ENCODE assay signal across 21 mouse cellular contexts in the genomic region with DNA sequence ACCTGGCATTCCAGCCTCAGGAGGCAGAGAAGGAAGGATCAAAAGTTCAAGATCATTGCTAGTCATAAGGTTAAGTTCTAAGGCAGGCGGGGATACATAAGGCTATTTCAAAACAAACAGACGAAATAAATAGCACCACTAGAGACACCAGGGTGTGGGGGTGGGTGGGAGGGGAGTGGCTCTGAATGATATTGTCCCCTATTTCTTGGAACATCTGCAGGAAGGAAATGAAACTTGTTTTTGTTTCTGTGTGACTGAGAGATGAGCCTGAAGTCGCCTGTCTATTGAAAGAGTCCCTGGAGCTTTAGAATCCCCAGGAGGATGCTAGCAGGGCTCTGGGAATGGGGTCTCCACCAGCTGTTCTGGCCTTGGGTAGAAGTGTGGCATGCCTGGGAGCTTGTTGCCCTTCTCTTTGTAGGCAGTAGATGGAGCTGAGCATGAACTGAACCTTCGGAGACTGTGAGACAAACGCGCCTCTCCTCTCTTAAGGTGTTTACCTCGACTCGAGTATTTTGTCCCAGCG. TPM values are rescaled to one million over a fixed set of nuclear protein-coding genes. Genes with fewer than 3 reads are reported as not detected.
DNase-seq lines count a peak whose midpoint lies in the region; ATAC-seq and TF ChIP-seq lines count a peak whose summit lies in the region.
"Had no signal": no experiment of that assay in that cellular context is flagged by ENCODE, and none has a peak within 500 bp of the region (broad histone marks: within the 10 kb centered on the region; RNA-seq: fewer than 3 reads in every experiment).

No protein-coding gene starts in this region.

- no peak overlapping the region for H3K9ac ChIP-seq in heart, embryonic 16.5 days (ENCODE audit: low read length)
- no peak overlapping the region for H3K9ac ChIP-seq in midbrain, postnatal 0 days (replicated peaks; ENCODE audit: low read length, poor library complexity, severe bottlenecking)
- no peak overlapping the region for H3K9ac ChIP-seq in midbrain, embryonic 16.5 days (ENCODE audit: low read depth, low read length)
- no peak overlapping the region for H3K9ac ChIP-seq in midbrain, embryonic 14.5 days (replicated peaks; ENCODE audit: low read length)
- H3K9ac ChIP-seq: embryonic facial prominence, embryonic 15.5 days; heart, embryonic 15.5 days; limb, embryonic 12.5 days; liver, embryonic 13.5 days; midbrain, embryonic 15.5 days had no signal

- peaks cover 4% of the 10 kb centered on the region; the same call in 1 of the 2 replicates for H3K4me1 ChIP-seq in heart, embryonic 16.5 days (ENCODE audit: control insufficient read depth, insufficient read depth, low read length)
- no peaks in the 10 kb centered on the region for H3K4me1 ChIP-seq in midbrain, postnatal 0 days (ENCODE audit: insufficient read depth, low read length)
- H3K4me1 ChIP-seq in midbrain, embryonic 16.5 days (ENCODE audit: control insufficient read depth, insufficient read depth, low read length) = 0 out of 2 replicates have a peak, but pooled peaks cover 3% of the 10 kb centered on the region
- H3K4me1 ChIP-seq in midbrain, embryonic 14.5 days (ENCODE audit: control insufficient read depth, insufficient read depth, low read length) = no peaks in the 10 kb centered on the region; the same call in 1 of the 2 replicates
- H3K4me1 ChIP-seq: liver, embryonic 13.5 days had no signal

- no peaks in the 10 kb centered on the region for H3K9me3 ChIP-seq in heart, embryonic 16.5 days (replicated peaks; ENCODE audit: control insufficient read depth, low read length)
- no peaks in the 10 kb centered on the region for H3K9me3 ChIP-seq in midbrain, postnatal 0 days (ENCODE audit: low read length)
- no peaks in the 10 kb centered on the region for H3K9me3 ChIP-seq in midbrain, embryonic 16.5 days (replicated peaks; ENCODE audit: control insufficient read depth, low read length, poor library complexity, severe bottlenecking)
- no peaks in the 10 kb centered on the region for H3K9me3 ChIP-seq in midbrain, embryonic 14.5 days (ENCODE audit: control insufficient read depth, low read length)
- H3K9me3 ChIP-seq: embryonic facial prominence, embryonic 15.5 days; heart, embryonic 15.5 days; limb, embryonic 12.5 days; liver, embryonic 13.5 days; midbrain, embryonic 15.5 days had no signal

- no peak overlapping the region for H3K27ac ChIP-seq in heart, embryonic 16.5 days (ENCODE audit: low read length)
- no peak overlapping the region for H3K27ac ChIP-seq in layer of hippocampus, adult 2 months
- no peak overlapping the region for H3K27ac ChIP-seq in midbrain, postnatal 0 days (ENCODE audit: low read depth, low read length)
- H3K27ac ChIP-seq in midbrain, embryonic 16.5 days (ENCODE audit: low read length) = no peak overlapping the region
- H3K27ac ChIP-seq in midbrain, embryonic 14.5 days (replicated peaks; ENCODE audit: low read depth, low read length) = no peak overlapping the region
- H3K27ac ChIP-seq: embryonic facial prominence, embryonic 15.5 days; limb, embryonic 12.5 days; liver, embryonic 13.5 days; midbrain, embryonic 15.5 days had no signal

- peak; percentile 28 for TF ChIP-seq CTCF in layer of hippocampus, adult 2 months (conservative IDR thresholded peaks at IDR 0.05)
- TF ChIP-seq CTCF in midbrain, postnatal 0 days (IDR thresholded peaks at IDR 0.05) = 0 out of 2 replicates have a peak, but pooled peaks have one; percentile 11

- ATAC-seq in heart, embryonic 16.5 days (replicated peaks; ENCODE audit: extremely low read depth, insufficient read depth, low FRiP score) = 0 out of 2 replicates have a peak, but pooled peaks have one; percentile 18
- ATAC-seq in midbrain, postnatal 0 days (ENCODE audit: low FRiP score) = no peak
- no peak for ATAC-seq in midbrain, embryonic 16.5 days
- no peak for ATAC-seq in midbrain, embryonic 14.5 days (ENCODE audit: low FRiP score, low TSS enrichment)
- ATAC-seq: forebrain, embryonic 16.5 days; inflammation-experienced regulatory T-cells, adult 6 months; midbrain, embryonic 15.5 days had no signal

- intact Hi-C loops in heart, postnatal 36 days (cut with DNase I) = no loop called here

- 73% methylated on average over 9 of the region's 9 CpGs for WGBS in heart, embryonic 16.5 days
- 87% methylated on average over 9 of the region's 9 CpGs for WGBS in midbrain, postnatal 0 days
- WGBS in midbrain, embryonic 16.5 days = 85% methylated on average over 9 of the region's 9 CpGs
- WGBS in midbrain, embryonic 14.5 days = 87% methylated on average over 9 of the region's 9 CpGs

- DNase-seq in heart, postnatal 36 days = no peak
- no peak for DNase-seq in layer of hippocampus, adult 2 months (ENCODE audit: low spot score in 2 of 2)
- DNase-seq in layer of hippocampus, adult 18-20 months (ENCODE audit: low spot score in 2 of 2) = no peak
- DNase-seq in midbrain, postnatal 0 days (ENCODE audit: low spot score) = no peak
- DNase-seq in cerebellum, adult 8-10 months = no peak
- no peak for DNase-seq in midbrain, embryonic 14.5 days
- DNase-seq: cerebellum, adult 18-20 months; cerebellum, postnatal 36 days; gastrocnemius, postnatal 25 days; kidney, postnatal 25 days; liver, embryonic 13.5 days; retina, postnatal 1 day; thymus, postnatal 36 days had no signal

- no peak overlapping the region for H3K4me2 ChIP-seq in heart, embryonic 16.5 days (ENCODE audit: low read depth, low read length)
- no peak overlapping the region for H3K4me2 ChIP-seq in midbrain, postnatal 0 days (ENCODE audit: low read depth, low read length, poor library complexity, severe bottlenecking)
- H3K4me2 ChIP-seq in midbrain, embryonic 16.5 days (ENCODE audit: low read length) = no peak overlapping the region
- no peak overlapping the region for H3K4me2 ChIP-seq in midbrain, embryonic 14.5 days (ENCODE audit: low read length)
- H3K4me2 ChIP-seq: embryonic facial prominence, embryonic 15.5 days; heart, embryonic 15.5 days; limb, embryonic 12.5 days; liver, embryonic 13.5 days; midbrain, embryonic 15.5 days had no signal

- H3K27me3 ChIP-seq in heart, embryonic 16.5 days (ENCODE audit: control insufficient read depth, insufficient read depth, low read length) = no peaks in the 10 kb centered on the region
- H3K27me3 ChIP-seq in midbrain, postnatal 0 days (ENCODE audit: insufficient read depth, low read length) = no peaks in the 10 kb centered on the region
- no peaks in the 10 kb centered on the region for H3K27me3 ChIP-seq in midbrain, embryonic 16.5 days (ENCODE audit: control insufficient read depth, insufficient read depth, low read depth, low read length)
- H3K27me3 ChIP-seq in midbrain, embryonic 14.5 days (ENCODE audit: control insufficient read depth, insufficient read depth, low read length) = no peaks in the 10 kb centered on the region
- H3K27me3 ChIP-seq: embryonic facial prominence, embryonic 15.5 days; heart, embryonic 15.5 days; limb, embryonic 12.5 days; liver, embryonic 13.5 days; midbrain, embryonic 15.5 days had no signal

- no peak overlapping the region for H3K4me3 ChIP-seq in heart, embryonic 16.5 days (ENCODE audit: low read length)
- H3K4me3 ChIP-seq in layer of hippocampus, adult 2 months = no peak overlapping the region
- H3K4me3 ChIP-seq in midbrain, postnatal 0 days (ENCODE audit: low read depth, low read length) = no peak overlapping the region
- no peak overlapping the region for H3K4me3 ChIP-seq in midbrain, embryonic 16.5 days (ENCODE audit: low read depth, low read length)
- no peak overlapping the region for H3K4me3 ChIP-seq in midbrain, embryonic 14.5 days (replicated peaks; ENCODE audit: low read depth, low read length)
- H3K4me3 ChIP-seq: embryonic facial prominence, embryonic 15.5 days; heart, embryonic 15.5 days; limb, embryonic 12.5 days; liver, embryonic 13.5 days; midbrain, embryonic 15.5 days had no signal

- H3K36me3 ChIP-seq in heart, embryonic 16.5 days (ENCODE audit: control insufficient read depth, insufficient read depth) = no peaks in the 10 kb centered on the region
- no peaks in the 10 kb centered on the region for H3K36me3 ChIP-seq in midbrain, postnatal 0 days (ENCODE audit: insufficient read depth, low read length)
- H3K36me3 ChIP-seq in midbrain, embryonic 16.5 days (ENCODE audit: control insufficient read depth, insufficient read depth, low read length) = no peaks in the 10 kb centered on the region
- no peaks in the 10 kb centered on the region for H3K36me3 ChIP-seq in midbrain, embryonic 14.5 days (ENCODE audit: control insufficient read depth, insufficient read depth, low read length)
- H3K36me3 ChIP-seq: embryonic facial prominence, embryonic 15.5 days; heart, embryonic 15.5 days; limb, embryonic 12.5 days; liver, embryonic 13.5 days; midbrain, embryonic 15.5 days had no signal

RNA-seq across cellular contexts. Expression of a gene that starts 43.5 kb away (rescaled TPM):
- polyA plus RNA-seq in heart, embryonic 16.5 days (2015; fragmentation: Nextera tagmentation; extraction: Ambion mirVana) = 30.4 and 32.3 TPM in 2 replicates
- total RNA-seq in heart, postnatal 36 days (2021) = 10 to 100 TPM; 36.7 to 43.6 TPM
- 10 to 100 TPM; 14.8 to 17.5 TPM for total RNA-seq in layer of hippocampus, adult 2 months (2021)
- total RNA-seq in layer of hippocampus, adult 18-20 months (2021) = 10 to 100 TPM; 17.2 to 21.1 TPM
- 18.3 and 20.5 TPM in 2 replicates for total RNA-seq in midbrain, postnatal 0 days (2014; rRNA removed)
- 8.7 TPM in 2 replicates for polyA plus RNA-seq in midbrain, postnatal 0 days (2015; fragmentation: Nextera tagmentation; extraction: Ambion mirVana)
- polyA plus RNA-seq in midbrain, embryonic 16.5 days (2015; fragmentation: Nextera tagmentation; extraction: Ambion mirVana) = 6.4 and 7.6 TPM in 2 replicates
- polyA plus RNA-seq in midbrain, embryonic 14.5 days (2014; fragmentation: Nextera tagmentation; extraction: Ambion mirVana) = 7.5 and 13.0 TPM in 2 replicates
- polyA plus RNA-seq: inflammation-experienced regulatory T-cells, adult 6 months had no signal
